Mouse (Mus musculus) naive thymus-derived CD4-positive, alpha-beta T cell, adult 2 months (primary cell): ENCODE data around the gene Irf8.
"Not testable (repeated sequence)": the region's sequence is repeated elsewhere in the genome, so short reads cannot be mapped to it uniquely, and the experiment has no call there.

ENCODE experiments used
- DNase-seq: peaks from one replicate; pipeline ENCODE4 v3.0.0-alpha.2; 2011; ENCODE audit warnings: low read depth

Irf8 gene

DNA sequence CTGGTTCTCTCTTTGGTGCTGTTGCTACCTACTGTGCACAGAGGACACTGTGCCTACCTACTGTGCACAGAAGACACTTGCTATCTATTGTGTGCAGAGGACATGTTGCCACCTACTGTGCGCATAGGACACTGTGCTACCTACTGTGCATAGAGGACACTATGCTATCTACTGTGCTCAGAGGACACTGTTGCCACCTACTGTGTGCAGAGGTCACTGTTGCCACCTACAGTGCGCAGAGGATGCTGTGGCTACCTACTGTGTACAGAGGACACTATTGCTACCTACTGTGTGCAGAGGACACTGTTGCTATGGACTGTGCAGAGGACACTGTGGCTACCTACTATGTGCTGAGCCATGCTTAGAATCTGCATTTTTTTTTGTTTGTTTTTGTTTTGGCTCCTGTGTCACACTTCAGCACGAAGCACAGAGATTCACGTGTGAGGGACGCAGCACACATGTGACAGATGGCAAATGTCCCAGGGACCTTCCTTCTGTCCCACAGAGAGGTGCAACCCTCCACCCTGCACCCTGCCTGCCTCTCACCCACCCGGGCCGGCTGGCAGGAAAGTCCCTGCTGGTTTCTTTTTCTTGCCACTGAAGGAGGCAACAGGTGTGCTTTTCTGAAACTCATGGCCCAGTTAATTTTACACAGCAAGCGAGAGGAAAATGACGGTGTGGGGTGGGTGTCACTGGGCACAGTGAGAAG is 61.0 kb downstream of the Irf8 start:
- DNase-seq, result peak; percentile 9

DNA sequence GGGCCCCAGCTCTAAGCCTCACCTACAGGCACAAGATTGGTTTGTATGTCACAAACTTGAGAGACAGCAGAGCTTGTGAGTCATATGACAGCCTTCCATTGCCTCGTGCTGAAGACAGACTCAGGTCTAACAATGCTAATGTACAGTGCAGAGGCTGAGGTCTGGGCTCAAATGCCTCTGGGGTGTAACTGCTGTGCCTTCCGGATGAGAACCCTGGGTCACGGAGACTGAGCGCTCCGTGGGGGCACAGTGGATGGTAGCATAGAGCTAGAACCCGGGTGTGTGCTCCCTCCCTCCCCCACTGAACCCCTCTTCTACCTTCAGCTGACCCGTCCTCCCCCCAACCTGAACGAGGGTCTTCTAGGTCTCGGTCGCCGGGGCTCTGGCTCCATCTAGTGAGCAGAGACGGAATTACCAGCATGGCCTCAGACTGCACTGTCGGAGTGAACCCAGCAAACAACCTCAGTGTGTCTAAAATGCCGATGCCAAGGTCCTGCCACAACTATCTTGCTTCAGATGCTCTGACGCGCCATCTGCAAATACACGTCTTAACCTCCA is 64.2 kb downstream of the Irf8 start:
- peak; percentile 61 for DNase-seq

DNA sequence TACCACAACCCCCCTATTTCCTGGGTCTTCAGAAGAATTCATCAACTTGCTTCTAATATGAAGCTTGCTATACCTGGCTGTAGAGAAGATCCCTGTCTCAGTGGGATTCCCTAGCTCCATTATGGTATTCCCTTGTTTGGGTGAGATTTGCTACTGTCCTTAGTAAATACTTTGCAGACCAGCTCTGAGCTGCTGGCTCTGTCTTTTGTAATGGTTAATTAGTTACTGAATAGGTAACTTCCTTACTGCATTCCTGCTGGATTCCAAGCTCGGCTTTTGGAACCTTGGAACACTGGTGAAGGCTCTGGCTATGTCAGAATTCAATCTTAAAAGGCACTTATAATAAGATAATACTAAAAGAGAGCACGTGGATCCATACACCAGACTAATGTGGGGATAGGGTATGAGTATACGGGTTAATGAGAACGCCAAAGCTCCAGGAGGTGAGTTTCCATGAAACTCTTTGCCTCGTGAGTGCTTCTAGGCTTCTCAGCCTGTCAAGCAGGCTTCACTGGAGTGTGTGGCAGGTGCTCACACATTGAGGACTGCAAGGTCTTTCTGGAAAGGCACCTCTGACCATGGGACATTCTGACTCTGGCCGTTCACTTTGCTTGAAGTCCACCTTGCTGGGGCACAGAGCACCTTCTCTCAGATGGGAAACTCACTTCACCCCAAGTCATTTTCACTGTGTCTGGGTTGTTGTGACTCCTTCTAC is 67.7 kb downstream of the Irf8 start:
- DNase-seq, result not testable (repeated sequence)

DNA sequence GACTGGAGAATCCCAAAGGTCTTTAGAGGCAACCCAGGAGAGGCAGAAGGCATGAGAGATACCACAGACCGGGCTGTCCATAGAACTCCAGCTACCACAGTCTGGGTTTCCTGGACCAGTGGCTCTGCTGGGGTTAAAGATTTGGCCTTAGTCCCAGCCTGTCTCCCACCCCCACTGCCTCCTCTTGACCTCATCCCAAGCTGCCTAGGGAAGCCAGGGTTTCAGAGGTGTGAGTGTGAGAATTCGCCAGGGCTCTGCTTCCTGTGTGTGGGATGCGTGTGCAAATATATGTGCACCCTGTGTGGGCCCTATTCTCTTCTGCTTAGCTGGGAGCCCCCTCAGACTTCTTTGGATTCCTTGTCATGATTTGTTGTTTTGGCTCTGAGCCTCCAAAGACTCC is 68.6 kb downstream of the Irf8 start:
- DNase-seq, result no peak
